Mouse (Mus musculus) midbrain, embryonic 15.5 days (tissue): Measurements from ENCODE around the gene Exosc2. TPM values are rescaled to one million over a fixed set of nuclear protein-coding genes. Genes with fewer than 3 reads are reported as not detected.

Experiments used
- ATAC-seq: fragments of 200-750 bp; cut with Nextera tagmentation; replicated peaks from 2 replicates; pipeline ENCODE4 v1.8.0; 2017; ENCODE audit warnings: moderate TSS enrichment
- H3K27ac ChIP-seq: fragments of 300-500 bp; sonication (generic); 2 replicates; pipeline ENCODE4 v1.5.1; 2015; ENCODE audit warnings: mild to moderate bottlenecking, inconsistent platforms
- H3K27me3 ChIP-seq: fragments of 300-500 bp; sonication (generic); replicated peaks from 2 replicates; pipeline ENCODE4 v1.6.1; 2015; ENCODE audit warnings: inconsistent platforms
- H3K36me3 ChIP-seq: fragments of 300-500 bp; sonication (generic); replicated peaks from 2 replicates; pipeline ENCODE4 v1.6.1; 2015; ENCODE audit warnings: inconsistent platforms
- H3K4me1 ChIP-seq: fragments of 300-500 bp; sonication (generic); 2 replicates; pipeline ENCODE4 v1.6.1; 2015; ENCODE audit warnings: inconsistent platforms
- H3K4me2 ChIP-seq: fragments of 300-500 bp; sonication (generic); 2 replicates; pipeline ENCODE4 v1.6.1; 2015; ENCODE audit warnings: inconsistent platforms, mild to moderate bottlenecking, moderate library complexity
- H3K4me3 ChIP-seq: fragments of 300-500 bp; sonication (generic); 2 replicates; pipeline ENCODE4 v1.5.1; 2015; ENCODE audit warnings: mild to moderate bottlenecking, inconsistent platforms
- H3K9ac ChIP-seq: fragments of 300-500 bp; sonication (generic); 2 replicates; pipeline ENCODE4 v1.6.1; 2015; ENCODE audit warnings: mild to moderate bottlenecking, inconsistent platforms
- H3K9me3 ChIP-seq: fragments of 300-500 bp; sonication (generic); 2 replicates; pipeline ENCODE4 v1.6.1; 2016; ENCODE audit warnings: inconsistent platforms
- WGBS: fragments of 180-500 bp; shearing (Covaris S2); methylation state at CpG from one replicate; pipeline ENCODE4 v1.1.7; 2015; ENCODE audit warnings: mixed read lengths; 5-methylcytosine and 5-hydroxymethylcytosine counted together
- polyA plus RNA-seq: library from polyadenylated mRNA; unstranded; fragments of >200 nt; fragmentation: Nextera tagmentation; extraction: Ambion mirVana; gene quantifications from 2 replicates; pipeline ENCODE4 v1.2.1, GENCODE M21; 2015

Exosc2 gene
- polyA plus RNA-seq, 1 experiment from 2014 or later: 46.0 TPM

GRCm38 (mm10) chr2:31681731-31682235 lies 11.3 kb downstream of the Exosc2 start:
- Histone ChIP-seq H3K36me3 (peaks cover 12% of the 10 kb centered on the region), H3K9me3 (no peaks in the 10 kb centered on the region), H3K9ac (no peak overlapping the region), H3K4me3 (no peak overlapping the region), H3K27me3 (no peaks in the 10 kb centered on the region), H3K4me2 (no peak overlapping the region), H3K4me1 (no peaks in the 10 kb centered on the region), H3K27ac (no peak overlapping the region)
- ATAC-seq: no peak
- 85% methylated on average over 6 of the region's 6 CpGs for WGBS

- ATAC-seq: no peak
- Histone ChIP-seq H3K4me2 (no peak overlapping the region), H3K27ac (no peak overlapping the region), H3K4me1 (peaks cover 4% of the 10 kb centered on the region; the same call in 1 of the 2 replicates), H3K9me3 (no peaks in the 10 kb centered on the region), H3K4me3 (no peak overlapping the region), H3K9ac (no peak overlapping the region), H3K27me3 (no peaks in the 10 kb centered on the region), H3K36me3 (peaks cover 9% of the 10 kb centered on the region)
- 25% methylated on average over 2 of the region's 2 CpGs for WGBS
Observed at GRCm38 (mm10) chr2:31683666-31684065, 13.2 kb downstream of the Exosc2 start.

GRCm38 (mm10) chr2:31688074-31688925 lies 17.8 kb downstream of the Exosc2 start, which contains the start of gene Abl1:
Gene Abl1, plus strand, starts transcription at chr2:31688376.
- peak within 1 kb of the TSS; percentile 96 for H3K27ac ChIP-seq
- H3K4me3 ChIP-seq: peak within 1 kb of the TSS; percentile 89
- H3K4me1 ChIP-seq: peaks cover 45% of the 10 kb centered on the region
- under 1% methylated on average over 63 of the region's 64 CpGs for WGBS
- peak within 1 kb of the TSS; percentile 93 for H3K9ac ChIP-seq
- H3K4me2 ChIP-seq: peak within 1 kb of the TSS; percentile 89
- ATAC-seq: peak; percentile 99
- no peaks in the 10 kb centered on the region for H3K36me3 ChIP-seq
- H3K9me3 ChIP-seq: no peaks in the 10 kb centered on the region
- H3K27me3 ChIP-seq: no peaks in the 10 kb centered on the region

- Histone ChIP-seq H3K36me3 (no peaks in the 10 kb centered on the region), H3K27ac (peak overlapping the region; percentile 96), H3K4me2 (peak overlapping the region; percentile 89), H3K4me1 (peaks cover 46% of the 10 kb centered on the region), H3K9me3 (no peaks in the 10 kb centered on the region), H3K9ac (peak overlapping the region; percentile 93), H3K4me3 (peak overlapping the region; percentile 89), H3K27me3 (no peaks in the 10 kb centered on the region)
- WGBS: 0% methylated on average over 12 of the region's 12 CpGs
- no peak for ATAC-seq
Observed at GRCm38 (mm10) chr2:31689045-31689444, 18.5 kb downstream of the Exosc2 start.

GRCm38 (mm10) chr2:31690063-31690462 lies 19.5 kb downstream of the Exosc2 start:
- peak overlapping the region; percentile 89 for H3K4me2 ChIP-seq
- H3K9me3 ChIP-seq: no peaks in the 10 kb centered on the region
- H3K36me3 ChIP-seq: no peaks in the 10 kb centered on the region
- H3K27ac ChIP-seq: no peak overlapping the region
- no peak for ATAC-seq
- H3K4me1 ChIP-seq: peaks cover 48% of the 10 kb centered on the region
- WGBS: 61% methylated on average over 3 of the region's 3 CpGs
- H3K9ac ChIP-seq: no peak overlapping the region
- no peaks in the 10 kb centered on the region for H3K27me3 ChIP-seq
- H3K4me3 ChIP-seq: peak overlapping the region; percentile 89

- no peak for ATAC-seq
- Histone ChIP-seq H3K4me3 (no peak overlapping the region), H3K4me2 (no peak overlapping the region), H3K27me3 (no peaks in the 10 kb centered on the region), H3K9ac (no peak overlapping the region), H3K36me3 (no peaks in the 10 kb centered on the region; the same call in 1 of the 2 replicates), H3K9me3 (no peaks in the 10 kb centered on the region), H3K4me1 (peaks cover 14% of the 10 kb centered on the region), H3K27ac (no peak overlapping the region)
Observed at GRCm38 (mm10) chr2:31698209-31698608, 27.7 kb downstream of the Exosc2 start.

GRCm38 (mm10) chr2:31700545-31701446 lies 30.3 kb downstream of the Exosc2 start:
- no peak overlapping the region for H3K4me2 ChIP-seq
- 0 out of 2 replicates have a peak overlapping the region, but pooled peaks have one; percentile 42 for H3K27ac ChIP-seq
- no peak overlapping the region for H3K9ac ChIP-seq
- no peaks in the 10 kb centered on the region for H3K27me3 ChIP-seq
- WGBS: 44% methylated on average over 7 of the region's 7 CpGs
- H3K9me3 ChIP-seq: no peaks in the 10 kb centered on the region
- H3K4me1 ChIP-seq: peaks cover 9% of the 10 kb centered on the region
- H3K36me3 ChIP-seq: no peaks in the 10 kb centered on the region; the same call in 1 of the 2 replicates
- ATAC-seq: no peak
- H3K4me3 ChIP-seq: no peak overlapping the region

GRCm38 (mm10) chr2:31703226-31703625 lies 32.7 kb downstream of the Exosc2 start:
- H3K9me3 ChIP-seq: no peaks in the 10 kb centered on the region
- peaks cover 9% of the 10 kb centered on the region for H3K4me1 ChIP-seq
- H3K4me2 ChIP-seq: no peak overlapping the region
- H3K9ac ChIP-seq: no peak overlapping the region
- ATAC-seq: no peak
- no peaks in the 10 kb centered on the region; the same call in 1 of the 2 replicates for H3K36me3 ChIP-seq
- no peaks in the 10 kb centered on the region for H3K27me3 ChIP-seq
- no peak overlapping the region for H3K27ac ChIP-seq
- H3K4me3 ChIP-seq: no peak overlapping the region

- Histone ChIP-seq H3K27ac (no peak overlapping the region), H3K4me1 (peaks cover 4% of the 10 kb centered on the region; the same call in 1 of the 2 replicates), H3K27me3 (no peaks in the 10 kb centered on the region), H3K4me2 (no peak overlapping the region), H3K9me3 (no peaks in the 10 kb centered on the region), H3K36me3 (no peaks in the 10 kb centered on the region), H3K4me3 (no peak overlapping the region), H3K9ac (no peak overlapping the region)
- no peak for ATAC-seq
Observed at GRCm38 (mm10) chr2:31705914-31706313, 35.4 kb downstream of the Exosc2 start.

GRCm38 (mm10) chr2:31706531-31706930 lies 36.0 kb downstream of the Exosc2 start:
- Histone ChIP-seq H3K27ac (no peak overlapping the region), H3K36me3 (no peaks in the 10 kb centered on the region), H3K9me3 (no peaks in the 10 kb centered on the region), H3K4me1 (no peaks in the 10 kb centered on the region), H3K4me3 (no peak overlapping the region), H3K27me3 (no peaks in the 10 kb centered on the region), H3K9ac (no peak overlapping the region), H3K4me2 (no peak overlapping the region)
- no peak for ATAC-seq
- WGBS: 90% methylated on average over 2 of the region's 2 CpGs

GRCm38 (mm10) chr2:31712716-31713115 lies 42.2 kb downstream of the Exosc2 start:
- H3K36me3 ChIP-seq: no peaks in the 10 kb centered on the region
- H3K4me3 ChIP-seq: no peak overlapping the region
- H3K9ac ChIP-seq: no peak overlapping the region
- H3K27ac ChIP-seq: no peak overlapping the region
- H3K9me3 ChIP-seq: no peaks in the 10 kb centered on the region
- no peak overlapping the region for H3K4me2 ChIP-seq
- WGBS: 85% methylated on average over 2 of the region's 2 CpGs
- no peaks in the 10 kb centered on the region for H3K4me1 ChIP-seq
- ATAC-seq: no peak
- no peaks in the 10 kb centered on the region for H3K27me3 ChIP-seq

- no peaks in the 10 kb centered on the region for H3K4me1 ChIP-seq
- ATAC-seq: no peak
- H3K9ac ChIP-seq: no peak overlapping the region
- H3K4me3 ChIP-seq: no peak overlapping the region
- H3K27ac ChIP-seq: no peak overlapping the region
- 93% methylated on average over 3 of the region's 3 CpGs for WGBS
- H3K9me3 ChIP-seq: no peaks in the 10 kb centered on the region
- H3K36me3 ChIP-seq: no peaks in the 10 kb centered on the region
- no peak overlapping the region for H3K4me2 ChIP-seq
- no peaks in the 10 kb centered on the region for H3K27me3 ChIP-seq
Observed at GRCm38 (mm10) chr2:31713813-31714212, 43.3 kb downstream of the Exosc2 start.
